Mouse (Mus musculus) kidney, adult 11 months (tissue): Measurements from ENCODE around the gene Smim10l2a.

Source experiments
- DNase-seq: peaks from one replicate; pipeline ENCODE4 v3.0.0; 2022

Smim10l2a gene

GRCm38 (mm10) chrX:56374431-56375128 lies at the start of gene Smim10l2a:
Gene Smim10l2a (plus strand): TSS chrX:56374586.
- DNase-seq, result peak; percentile 68

- DNase-seq, result no peak
Measured at GRCm38 (mm10) chrX:56332046-56332445, 42.3 kb upstream of the Smim10l2a start.

- DNase-seq, result peak; percentile 9
Measured at GRCm38 (mm10) chrX:56340305-56340704, 34.1 kb upstream of the Smim10l2a start.

- DNase-seq, result no peak
Measured at GRCm38 (mm10) chrX:56342921-56343320, 31.5 kb upstream of the Smim10l2a start.

- DNase-seq, result peak; percentile 62
Measured at GRCm38 (mm10) chrX:56346176-56346931, 28.0 kb upstream of the Smim10l2a start, which contains the start of gene Zfp449. Gene Zfp449 (plus strand): TSS chrX:56346400.

- DNase-seq, result peak; percentile 24
Measured at GRCm38 (mm10) chrX:56346932-56347253, 27.5 kb upstream of the Smim10l2a start.

GRCm38 (mm10) chrX:56380852-56381251 lies 6.5 kb downstream of the Smim10l2a start:
- DNase-seq, result no peak

GRCm38 (mm10) chrX:56384142-56384541 lies 9.8 kb downstream of the Smim10l2a start:
- DNase-seq, result no peak

- DNase-seq, result no peak
Measured at GRCm38 (mm10) chrX:56404646-56405045, 30.3 kb downstream of the Smim10l2a start.

- no peak for DNase-seq
Measured at GRCm38 (mm10) chrX:56405482-56405881, 31.1 kb downstream of the Smim10l2a start.

GRCm38 (mm10) chrX:56406128-56406527 lies 31.7 kb downstream of the Smim10l2a start:
- no peak for DNase-seq

GRCm38 (mm10) chrX:56416277-56416676 lies 41.9 kb downstream of the Smim10l2a start:
- DNase-seq, result no peak

- no peak for DNase-seq
Measured at GRCm38 (mm10) chrX:56417541-56417940, 43.2 kb downstream of the Smim10l2a start.
